ENCODE assay signal across 8 mouse cellular contexts in the genomic region with DNA sequence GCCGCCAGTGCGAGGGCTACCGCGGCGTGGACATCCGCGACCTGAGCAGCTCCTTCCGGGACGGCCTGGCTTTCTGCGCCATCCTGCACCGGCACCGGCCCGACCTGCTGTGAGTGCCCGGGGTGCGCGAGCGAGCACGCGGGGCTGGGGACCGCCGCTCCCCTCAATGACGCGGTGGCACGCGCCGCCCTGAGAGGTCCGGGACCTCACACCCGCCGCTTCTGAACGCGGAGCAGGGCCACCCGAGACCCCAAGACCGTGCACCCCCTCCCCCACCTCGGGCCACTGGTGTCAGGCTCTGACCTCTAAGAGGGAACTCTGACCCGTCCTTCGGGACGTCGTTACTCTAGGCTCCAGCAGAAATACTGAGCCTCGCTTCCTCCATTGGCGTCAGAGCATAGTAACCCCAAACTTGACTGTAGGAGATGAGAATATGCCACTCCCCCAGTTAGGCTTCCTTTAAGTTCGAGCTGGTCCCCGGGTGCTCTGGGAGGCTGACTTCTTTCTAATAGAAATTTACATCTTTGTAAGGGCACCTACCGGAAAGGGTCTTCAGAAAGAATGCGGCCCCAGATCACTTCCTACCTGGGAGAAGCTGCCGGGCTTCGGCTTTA. TPM values are rescaled to one million over a fixed set of nuclear protein-coding genes. Genes with fewer than 3 reads are reported as not detected.
DNase-seq lines count a peak whose midpoint lies in the region; ATAC-seq and TF ChIP-seq lines count a peak whose summit lies in the region.

No protein-coding gene starts in this region.

- WGBS in heart, embryonic 12.5 days: under 1% methylated on average over 41 of the region's 46 CpGs
- whole genome bisulfite sequencing in midbrain, embryonic 11.5 days: under 1% methylated on average over 46 of the region's 46 CpGs

- H3K4me3 ChIP-seq in heart, embryonic 12.5 days: peak overlapping the region; percentile 77
- peak overlapping the region; percentile 86 to 88 (median 87) for H3K4me3 ChIP-seq in CH12.LX (replicated peaks in 1 of 3; ENCODE audit: low read depth in 2 of 3, low read length in 2 of 3, poor library complexity in 1 of 3)
- H3K4me3 ChIP-seq in midbrain, embryonic 11.5 days (ENCODE audit: low read depth, low read length): peak overlapping the region; percentile 82

- peaks cover 19% of the 10 kb centered on the region for H3K36me3 ChIP-seq in heart, embryonic 12.5 days
- peaks cover 5 to 31% of the 10 kb centered on the region in 2 experiments for H3K36me3 ChIP-seq in CH12.LX (replicated peaks in 1 of 2; ENCODE audit: control insufficient read depth in 1 of 2, insufficient read depth in 1 of 2, low read length in 1 of 2)
- no peaks in the 10 kb centered on the region for H3K36me3 ChIP-seq in midbrain, embryonic 11.5 days (ENCODE audit: control insufficient read depth, insufficient read depth, low read length)

- DNase-seq in heart, postnatal 36 days: no peak
- peak; percentile 29 for DNase-seq in CH12.LX (ENCODE audit: extremely low read depth)
- DNase-seq in embryo, embryonic 11 days: peak; percentile 26
- peak; percentile 70 for DNase-seq in induced T-regulatory cell, adult 2 months (ENCODE audit: low read depth)
- DNase-seq in midbrain, embryonic 11.5 days (ENCODE audit: low spot score, missing footprints): peak; percentile 93
- peak; percentile 67 for DNase-seq in thymus, postnatal 4 days
- DNase-seq in layer of hippocampus, postnatal 36 days: no peak

- in situ Hi-C loops in CH12.LX (cut with MboI; ENCODE audit: low pct_ligation_motif_present, low pct_unique_long_range_greater_than_20kb, low sequenced_read_pairs): no loop called here

- H3K9ac ChIP-seq in heart, embryonic 12.5 days: peak overlapping the region; percentile 96
- H3K9ac ChIP-seq in CH12.LX (ENCODE audit: insufficient read depth, low read depth): peak overlapping the region; percentile 77
- H3K9ac ChIP-seq in midbrain, embryonic 11.5 days (ENCODE audit: low read length): peak overlapping the region; percentile 90

- no peak for TF ChIP-seq CTCF in CH12.LX (conservative IDR thresholded peaks at IDR 0.05 in 1 of 2, IDR thresholded peaks at IDR 0.05 in 1 of 2; ENCODE audit: low read depth in 2 of 2, low read length in 2 of 2)

- peak overlapping the region; percentile 89 for H3K27ac ChIP-seq in heart, embryonic 12.5 days (ENCODE audit: poor library complexity, severe bottlenecking)
- peak overlapping the region; percentile 18; the same call in 1 of the 2 replicates for H3K27ac ChIP-seq in CH12.LX (ENCODE audit: insufficient read depth, low read depth)
- no peak overlapping the region for H3K27ac ChIP-seq in midbrain, embryonic 11.5 days (ENCODE audit: low read depth, low read length)

- no peak for TF ChIP-seq RAD21 in CH12.LX (IDR thresholded peaks at IDR 0.05; ENCODE audit: low read depth, low read length)

- H3K79me2 ChIP-seq in CH12.LX (replicated peaks; ENCODE audit: control insufficient read depth, extremely low read depth, insufficient read depth, poor library complexity, severe bottlenecking): peaks cover 13% of the 10 kb centered on the region; the same call in 1 of the 2 replicates

- ATAC-seq in heart, embryonic 12.5 days (ENCODE audit: insufficient number of reproducible peaks, low FRiP score): peak; percentile 22; the same call in 1 of the 2 replicates
- peak; percentile 69 for ATAC-seq in midbrain, embryonic 11.5 days (ENCODE audit: low FRiP score)

- no peaks in the 10 kb centered on the region for H3K27me3 ChIP-seq in heart, embryonic 12.5 days (replicated peaks)
- H3K27me3 ChIP-seq in CH12.LX (replicated peaks): no peaks in the 10 kb centered on the region
- H3K27me3 ChIP-seq in midbrain, embryonic 11.5 days (ENCODE audit: control insufficient read depth, insufficient read depth, low read length): peaks cover 2% of the 10 kb centered on the region; the same call in 1 of the 2 replicates

- peaks cover 44% of the 10 kb centered on the region for H3K4me1 ChIP-seq in heart, embryonic 12.5 days (replicated peaks)
- H3K4me1 ChIP-seq in CH12.LX (ENCODE audit: control insufficient read depth in 1 of 2, insufficient read depth in 2 of 2): peaks cover 9 to 31% of the 10 kb centered on the region in 2 experiments
- H3K4me1 ChIP-seq in midbrain, embryonic 11.5 days (ENCODE audit: control insufficient read depth, insufficient read depth, low read length): peaks cover 15% of the 10 kb centered on the region

- no peak; the same call in 1 of the 2 replicates for TF ChIP-seq POLR2A in CH12.LX (IDR thresholded peaks at IDR 0.05; ENCODE audit: low read depth, low read length)

- dilution Hi-C loops in CH12.LX (cut with MboI; ENCODE audit: extremely low pct_ligation_motif_present, extremely low pct_unique_long_range_greater_than_20kb, low sequenced_read_pairs): no loop called here

- no peaks in the 10 kb centered on the region for H3K9me3 ChIP-seq in heart, embryonic 12.5 days (replicated peaks)
- no peaks in the 10 kb centered on the region for H3K9me3 ChIP-seq in CH12.LX (replicated peaks; ENCODE audit: low read length)
- no peaks in the 10 kb centered on the region for H3K9me3 ChIP-seq in midbrain, embryonic 11.5 days (ENCODE audit: control insufficient read depth, low read length)

- H3K4me2 ChIP-seq in heart, embryonic 12.5 days: peak overlapping the region; percentile 86
- H3K4me2 ChIP-seq in CH12.LX (ENCODE audit: insufficient read depth, low read depth, poor library complexity, severe bottlenecking): peak overlapping the region; percentile 96
- H3K4me2 ChIP-seq in midbrain, embryonic 11.5 days: peak overlapping the region; percentile 99

- intact Hi-C loops in heart, postnatal 36 days (cut with DNase I): no loop called here

- no peak for TF ChIP-seq EP300 in CH12.LX (IDR thresholded peaks at IDR 0.05; ENCODE audit: low read length)

TF ChIP-seq in CH12.LX, 34 proteins besides CTCF, POLR2A, EP300 and RAD21:
- TF ChIP-seq CHD1 (IDR thresholded peaks at IDR 0.05; ENCODE audit: low read depth, low read length): no peak
- peak; percentile 40; the same call in 1 of the 2 replicates for TF ChIP-seq MAX (IDR thresholded peaks at IDR 0.05; ENCODE audit: low read length)
- TF ChIP-seq CHD2 (IDR thresholded peaks at IDR 0.05; ENCODE audit: low read length): no peak
- no peak for TF ChIP-seq TBP (conservative IDR thresholded peaks at IDR 0.05; ENCODE audit: low read depth, low read length)
- TF ChIP-seq MXI1 (IDR thresholded peaks at IDR 0.05; ENCODE audit: low read depth, low read length): peak; percentile 82
- peak; percentile 29; the same call in 1 of the 2 replicates for TF ChIP-seq BHLHE40 (IDR thresholded peaks at IDR 0.05; ENCODE audit: low read depth, low read length)
- TF ChIP-seq UBTF (IDR thresholded peaks at IDR 0.05; ENCODE audit: low read depth, low read length): 0 out of 2 replicates have a peak, but pooled peaks have one; percentile 19

RNA-seq across cellular contexts. Expression of a gene that starts 0.7 kb away (rescaled TPM):
- polyA plus RNA-seq in heart, embryonic 12.5 days (2016; fragmentation: Nextera tagmentation; extraction: Ambion mirVana): 24.2 and 24.3 TPM in 2 replicates
- 10 to 100 TPM; 39.0 to 50.1 TPM for total RNA-seq in heart, postnatal 36 days (2021)
- total RNA-seq in CH12.LX (2012; rRNA removed) (6.3 and 6.7 TPM in 2 replicates), CH12.LX (2014; rRNA removed) (1.5 and 1.7 TPM in 2 replicates)
- polyA plus RNA-seq in CH12.LX (2012; ENCODE audit: insufficient read length, low read depth): 8.9 and 10.4 TPM in 2 replicates
- polyA plus RNA-seq in midbrain, embryonic 11.5 days (2014; fragmentation: Nextera tagmentation; extraction: Ambion mirVana): 5.2 and 5.4 TPM in 2 replicates
- 10 to 100 TPM; 33.1 to 34.5 TPM for total RNA-seq in layer of hippocampus, postnatal 36 days (2021)

RNA-seq across cellular contexts. Expression of a gene that starts 31.4 kb away (rescaled TPM):
- 265 and 289 TPM in 2 replicates for polyA plus RNA-seq in heart, embryonic 12.5 days (2016; fragmentation: Nextera tagmentation; extraction: Ambion mirVana)
- total RNA-seq in heart, postnatal 36 days (2021): 100 to 1,000 TPM; 132 to 146 TPM
- total RNA-seq in CH12.LX (2012; rRNA removed): 286 and 376 TPM in 2 replicates
- total RNA-seq in CH12.LX (2014; rRNA removed): 157 and 218 TPM in 2 replicates
- polyA plus RNA-seq in CH12.LX (2012; ENCODE audit: insufficient read length, low read depth): 414 and 431 TPM in 2 replicates
- 354 and 362 TPM in 2 replicates for polyA plus RNA-seq in midbrain, embryonic 11.5 days (2014; fragmentation: Nextera tagmentation; extraction: Ambion mirVana)
- total RNA-seq in layer of hippocampus, postnatal 36 days (2021): 100 to 1,000 TPM in 1 of 2 experiments, 10 to 100 TPM in 1; 98.9 to 101 TPM

RNA-seq across cellular contexts. Expression of a gene that starts 31.6 kb away (rescaled TPM):
- 6.3 and 6.6 TPM in 2 replicates for polyA plus RNA-seq in heart, embryonic 12.5 days (2016; fragmentation: Nextera tagmentation; extraction: Ambion mirVana)
- total RNA-seq in heart, postnatal 36 days (2021): 1 to 10 TPM; 1.3 to 2.8 TPM
- total RNA-seq in CH12.LX (2012; rRNA removed) (1.2 and 2.1 TPM in 2 replicates), CH12.LX (2014; rRNA removed) (0.68 and 1.0 TPM in 2 replicates)
- polyA plus RNA-seq in CH12.LX (2012; ENCODE audit: insufficient read length, low read depth): 3.8 and 4.2 TPM in 2 replicates
- 9.5 and 10.2 TPM in 2 replicates for polyA plus RNA-seq in midbrain, embryonic 11.5 days (2014; fragmentation: Nextera tagmentation; extraction: Ambion mirVana)
- total RNA-seq in layer of hippocampus, postnatal 36 days (2021): 1 to 10 TPM; 8.9 to 9.3 TPM

RNA-seq across cellular contexts. Expression of a gene that starts 34.4 kb away (rescaled TPM):
- polyA plus RNA-seq in heart, embryonic 12.5 days (2016; fragmentation: Nextera tagmentation; extraction: Ambion mirVana): 165 TPM in 2 replicates
- total RNA-seq in heart, postnatal 36 days (2021): 10 to 100 TPM; 71.6 to 72.7 TPM
- 323 and 347 TPM in 2 replicates for total RNA-seq in CH12.LX (2012; rRNA removed)
- 379 and 392 TPM in 2 replicates for total RNA-seq in CH12.LX (2014; rRNA removed)
- 303 and 306 TPM in 2 replicates for polyA plus RNA-seq in CH12.LX (2012; ENCODE audit: insufficient read length, low read depth)
- 242 and 251 TPM in 2 replicates for polyA plus RNA-seq in midbrain, embryonic 11.5 days (2014; fragmentation: Nextera tagmentation; extraction: Ambion mirVana)
- 10 to 100 TPM; 69.4 to 74.8 TPM for total RNA-seq in layer of hippocampus, postnatal 36 days (2021)

RNA-seq across cellular contexts. Expression of a gene that starts 46.7 kb away (rescaled TPM):
- 29.0 and 30.0 TPM in 2 replicates for polyA plus RNA-seq in heart, embryonic 12.5 days (2016; fragmentation: Nextera tagmentation; extraction: Ambion mirVana)
- total RNA-seq in heart, postnatal 36 days (2021): 1 to 10 TPM; 7.7 to 8.1 TPM
- total RNA-seq in CH12.LX (2012; rRNA removed) (37.1 and 38.6 TPM in 2 replicates), CH12.LX (2014; rRNA removed) (23.1 and 26.4 TPM in 2 replicates)
- polyA plus RNA-seq in CH12.LX (2012; ENCODE audit: insufficient read length, low read depth): 21.8 and 22.8 TPM in 2 replicates
- polyA plus RNA-seq in midbrain, embryonic 11.5 days (2014; fragmentation: Nextera tagmentation; extraction: Ambion mirVana): 52.7 and 53.5 TPM in 2 replicates
- total RNA-seq in layer of hippocampus, postnatal 36 days (2021): 10 to 100 TPM; 17.6 to 20.7 TPM

Comparison
In these comparisons a context has a peak if more than half of its experiments do, and no peak if none do; other contexts are left out.
1. DNase-seq: peak in CH12.LX (single experiment), embryo, embryonic 11 days (single experiment), induced T-regulatory cell, adult 2 months (single experiment), midbrain, embryonic 11.5 days (single experiment) and thymus, postnatal 4 days (single experiment); none in heart, postnatal 36 days (0 of 2) and layer of hippocampus, postnatal 36 days (0 of 2).
2. RNA of a gene that starts 0.7 kb away (total RNA-seq): 39.0 to 50.1 TPM in heart, postnatal 36 days and 33.1 to 34.5 TPM in layer of hippocampus, postnatal 36 days; 1.5 to 6.7 TPM in CH12.LX; every median in the first group is over 4 times any median in the second.
3. Peak in every context shown above with its lines, with median percentiles within 50 percentile points of each other: H3K4me2 ChIP-seq, H3K4me3 ChIP-seq and H3K9ac ChIP-seq.